Comparison of ENCODE assay signal across 9 mouse cellular contexts in the genomic region with DNA sequence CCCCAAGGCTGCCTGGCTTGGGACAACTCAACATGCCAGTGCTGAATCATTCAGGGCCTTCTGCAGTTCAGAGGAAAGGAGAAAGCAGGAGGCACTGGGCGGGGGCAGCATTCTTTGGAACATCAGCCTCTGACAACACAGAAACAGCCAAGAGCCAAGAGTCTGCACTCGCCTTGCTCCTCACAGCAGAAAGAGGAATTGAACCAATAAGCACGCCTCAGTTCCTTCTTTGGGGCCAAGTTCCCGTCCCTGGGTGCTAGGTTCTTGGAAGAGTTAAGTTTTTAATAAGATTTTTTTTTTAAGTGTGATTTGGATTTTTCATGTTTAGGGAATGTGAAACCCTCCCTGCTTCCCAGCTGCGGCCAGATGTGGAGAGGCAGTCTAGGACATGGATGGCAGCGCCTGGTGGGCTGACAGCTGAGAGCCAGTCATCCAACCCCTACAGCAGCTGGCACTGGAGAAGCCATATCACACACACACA. TPM values are rescaled to one million over a fixed set of nuclear protein-coding genes. Genes with fewer than 3 reads are reported as not detected.
DNase-seq lines count a peak whose midpoint lies in the region; ATAC-seq and TF ChIP-seq lines count a peak whose summit lies in the region.
"Had no signal": no experiment of that assay in that cellular context is flagged by ENCODE, and none has a peak within 500 bp of the region (broad histone marks: within the 10 kb centered on the region; RNA-seq: fewer than 3 reads in every experiment).

No protein-coding gene starts in this region.

- no peak for TF ChIP-seq CTCF in forebrain, postnatal 0 days (IDR thresholded peaks at IDR 0.05; ENCODE audit: low read depth)

- H3K9me3 ChIP-seq in embryonic facial prominence, embryonic 12.5 days, result no peaks in the 10 kb centered on the region
- no peaks in the 10 kb centered on the region for H3K9me3 ChIP-seq in embryonic facial prominence, embryonic 10.5 days
- H3K9me3 ChIP-seq in forebrain, postnatal 0 days (ENCODE audit: low read length), result no peaks in the 10 kb centered on the region

- no peak for DNase-seq in embryonic facial prominence, embryonic 10.5 days (ENCODE audit: low spot score)
- peak; percentile 51 for DNase-seq in adrenal gland, postnatal 25 days
- peak; percentile 60 to 66 for DNase-seq in heart, postnatal 14 days
- peak; percentile 72 to 90 for DNase-seq in lung, postnatal 4 days
- no peak for DNase-seq in forebrain, postnatal 0 days
- DNase-seq in right cerebral cortex, postnatal 14 days, result no peak
- no peak for DNase-seq in cerebellum, postnatal 36 days

- 0 out of 2 replicates have a peak overlapping the region, but pooled peaks have one; percentile 23 for H3K27ac ChIP-seq in embryonic facial prominence, embryonic 12.5 days
- H3K27ac ChIP-seq in embryonic facial prominence, embryonic 10.5 days (replicated peaks), result no peak overlapping the region
- H3K27ac ChIP-seq in forebrain, postnatal 0 days (ENCODE audit: low read depth, low read length), result no peak overlapping the region

- H3K4me2 ChIP-seq in embryonic facial prominence, embryonic 12.5 days (replicated peaks), result no peak overlapping the region
- H3K4me2 ChIP-seq in forebrain, postnatal 0 days (ENCODE audit: low read depth), result no peak overlapping the region

- H3K9ac ChIP-seq in embryonic facial prominence, embryonic 12.5 days, result no peak overlapping the region
- no peak overlapping the region for H3K9ac ChIP-seq in forebrain, postnatal 0 days

- H3K4me3 ChIP-seq in embryonic facial prominence, embryonic 12.5 days, result no peak overlapping the region
- no peak overlapping the region for H3K4me3 ChIP-seq in embryonic facial prominence, embryonic 10.5 days
- no peak overlapping the region for H3K4me3 ChIP-seq in forebrain, postnatal 0 days (ENCODE audit: low read depth, low read length)

- H3K27me3 ChIP-seq in embryonic facial prominence, embryonic 12.5 days, result no peaks in the 10 kb centered on the region
- no peaks in the 10 kb centered on the region for H3K27me3 ChIP-seq in embryonic facial prominence, embryonic 10.5 days (replicated peaks; ENCODE audit: low read depth, poor library complexity, severe bottlenecking)
- no peaks in the 10 kb centered on the region for H3K27me3 ChIP-seq in forebrain, postnatal 0 days (ENCODE audit: insufficient read depth, low read length)

- H3K4me1 ChIP-seq in embryonic facial prominence, embryonic 12.5 days, result peaks cover 4% of the 10 kb centered on the region; the same call in 1 of the 2 replicates
- H3K4me1 ChIP-seq in embryonic facial prominence, embryonic 10.5 days, result no peaks in the 10 kb centered on the region
- H3K4me1 ChIP-seq in forebrain, postnatal 0 days (ENCODE audit: insufficient read depth), result no peaks in the 10 kb centered on the region

- ATAC-seq in embryonic facial prominence, embryonic 12.5 days (ENCODE audit: insufficient number of reproducible peaks, insufficient read depth, low FRiP score, low TSS enrichment), result no peak
- no peak for ATAC-seq in forebrain, postnatal 0 days

- intact Hi-C loops in heart, postnatal 14 days (cut with DNase I), result no loop called here

- 73% methylated on average over 6 of the region's 6 CpGs for WGBS in embryonic facial prominence, embryonic 12.5 days
- WGBS in embryonic facial prominence, embryonic 10.5 days, result 83% methylated on average over 6 of the region's 6 CpGs
- WGBS in forebrain, postnatal 0 days, result 78% methylated on average over 6 of the region's 6 CpGs

- H3K36me3 ChIP-seq in embryonic facial prominence, embryonic 12.5 days, result peaks cover 32% of the 10 kb centered on the region
- peaks cover 77% of the 10 kb centered on the region for H3K36me3 ChIP-seq in embryonic facial prominence, embryonic 10.5 days (replicated peaks)
- H3K36me3 ChIP-seq in forebrain, postnatal 0 days (ENCODE audit: insufficient read depth), result no peaks in the 10 kb centered on the region

RNA-seq across cellular contexts. Expression of a gene that starts 10.3 kb away (rescaled TPM):
- polyA plus RNA-seq in embryonic facial prominence, embryonic 12.5 days (2016; fragmentation: Nextera tagmentation; extraction: Ambion mirVana), result 14.6 TPM in 2 replicates
- 14.3 and 15.2 TPM in 2 replicates for polyA plus RNA-seq in embryonic facial prominence, embryonic 10.5 days (2016; fragmentation: Nextera tagmentation; extraction: Ambion mirVana)
- 58.2 and 64.5 TPM in 2 replicates for total RNA-seq in adrenal gland, postnatal 25 days (2021)
- total RNA-seq in heart, postnatal 14 days (2021), result 10 to 100 TPM; 14.6 TPM
- 5.2 and 5.4 TPM in 2 replicates for total RNA-seq in forebrain, postnatal 0 days (2014; rRNA removed)
- 3.1 and 4.0 TPM in 2 replicates for polyA plus RNA-seq in forebrain, postnatal 0 days (2015; fragmentation: Nextera tagmentation; extraction: Ambion mirVana)

RNA-seq across cellular contexts. Expression of a gene that starts 17.4 kb away (rescaled TPM):
- polyA plus RNA-seq in embryonic facial prominence, embryonic 12.5 days (2016; fragmentation: Nextera tagmentation; extraction: Ambion mirVana), result 21.8 and 24.5 TPM in 2 replicates
- 27.7 and 28.0 TPM in 2 replicates for polyA plus RNA-seq in embryonic facial prominence, embryonic 10.5 days (2016; fragmentation: Nextera tagmentation; extraction: Ambion mirVana)
- 1.1 and 1.6 TPM in 2 replicates for total RNA-seq in adrenal gland, postnatal 25 days (2021)
- total RNA-seq in heart, postnatal 14 days (2021), result 1 to 10 TPM in 1 of 2 experiments, under 1 TPM in 1; 0.79 to 1.3 TPM
- total RNA-seq in forebrain, postnatal 0 days (2014; rRNA removed), result 1.5 and 3.7 TPM in 2 replicates
- 0.75 and 1.0 TPM in 2 replicates for polyA plus RNA-seq in forebrain, postnatal 0 days (2015; fragmentation: Nextera tagmentation; extraction: Ambion mirVana)

RNA-seq across cellular contexts. Expression of a gene that starts 49.5 kb away (rescaled TPM):
- polyA plus RNA-seq in embryonic facial prominence, embryonic 12.5 days (2016; fragmentation: Nextera tagmentation; extraction: Ambion mirVana), result not detected in 2 replicates
- not detected in 2 replicates for polyA plus RNA-seq in embryonic facial prominence, embryonic 10.5 days (2016; fragmentation: Nextera tagmentation; extraction: Ambion mirVana)
- total RNA-seq in adrenal gland, postnatal 25 days (2021), result 2.1 and 3.5 TPM in 2 replicates
- not detected for total RNA-seq in heart, postnatal 14 days (2021)
- total RNA-seq in forebrain, postnatal 0 days (2014; rRNA removed), result 3.3 TPM in 2 replicates
- polyA plus RNA-seq in forebrain, postnatal 0 days (2015; fragmentation: Nextera tagmentation; extraction: Ambion mirVana), result 0.25 and 0.50 TPM in 2 replicates
- total RNA-seq: gastrocnemius, postnatal 4 days had no signal

RNA-seq across cellular contexts. Expression of a gene that starts 59.9 kb away (rescaled TPM):
- polyA plus RNA-seq in embryonic facial prominence, embryonic 12.5 days (2016; fragmentation: Nextera tagmentation; extraction: Ambion mirVana), result 16.7 and 18.7 TPM in 2 replicates
- polyA plus RNA-seq in embryonic facial prominence, embryonic 10.5 days (2016; fragmentation: Nextera tagmentation; extraction: Ambion mirVana), result 26.2 and 26.4 TPM in 2 replicates
- total RNA-seq in adrenal gland, postnatal 25 days (2021), result 51.5 and 63.3 TPM in 2 replicates
- total RNA-seq in heart, postnatal 14 days (2021), result 10 to 100 TPM; 39.1 to 40.7 TPM
- total RNA-seq in forebrain, postnatal 0 days (2014; rRNA removed), result 1.6 and 2.4 TPM in 2 replicates
- 2.8 and 3.3 TPM in 2 replicates for polyA plus RNA-seq in forebrain, postnatal 0 days (2015; fragmentation: Nextera tagmentation; extraction: Ambion mirVana)

Comparison
In these comparisons a context has a peak if more than half of its experiments do, and no peak if none do; other contexts are left out.
1. DNase-seq: peak in adrenal gland, postnatal 25 days (single experiment), heart, postnatal 14 days (2 of 2) and lung, postnatal 4 days (2 of 2); none in embryonic facial prominence, embryonic 10.5 days (single experiment), forebrain, postnatal 0 days (single experiment), right cerebral cortex, postnatal 14 days (single experiment) and cerebellum, postnatal 36 days (0 of 2).